Mouse (Mus musculus) midbrain, postnatal 0 days (tissue): ENCODE measurements around the gene Taco1. TPM values are rescaled to one million over a fixed set of nuclear protein-coding genes. Genes with fewer than 3 reads are reported as not detected.

Experiments
- ATAC-seq: fragments of 200-750 bp; cut with Nextera tagmentation; 2 replicates; pipeline ENCODE4 v1.8.0; 2017; ENCODE audit warnings: moderate number of reproducible peaks, mild to moderate bottlenecking, moderate TSS enrichment, moderate library complexity; ENCODE audit not compliant: low FRiP score
- DNase-seq: peaks from one replicate; pipeline ENCODE4 v3.0.0-alpha.2; 2015; ENCODE audit warnings: low spot score
- H3K27ac ChIP-seq: fragments of 300-500 bp; sonication (generic); 2 replicates; pipeline ENCODE4 v1.5.1; 2014; ENCODE audit warnings: low read depth, mild to moderate bottlenecking, low read length, mixed read lengths
- H3K27me3 ChIP-seq: fragments of 300-500 bp; sonication (generic); 2 replicates; pipeline ENCODE4 v1.6.1; 2014; ENCODE audit warnings: low read length, control low read depth, mixed read lengths; ENCODE audit not compliant: insufficient read depth
- H3K36me3 ChIP-seq: fragments of 300-500 bp; sonication (generic); 2 replicates; pipeline ENCODE4 v1.6.1; 2014; ENCODE audit warnings: low read length, control low read depth, mixed read lengths; ENCODE audit not compliant: insufficient read depth
- H3K4me1 ChIP-seq: fragments of 300-500 bp; sonication (generic); 2 replicates; pipeline ENCODE4 v1.6.1; 2014; ENCODE audit warnings: mild to moderate bottlenecking, control low read depth, antibody characterized with exemption, low read length, mixed read lengths; ENCODE audit not compliant: insufficient read depth
- H3K4me2 ChIP-seq: fragments of 300-500 bp; sonication (generic); 2 replicates; pipeline ENCODE4 v1.6.1; 2014; ENCODE audit warnings: low read depth, mild to moderate bottlenecking, low read length, mixed read lengths; ENCODE audit not compliant: poor library complexity, severe bottlenecking
- H3K4me3 ChIP-seq: fragments of 300-500 bp; sonication (generic); 2 replicates; pipeline ENCODE4 v1.5.1; 2014; ENCODE audit warnings: low read depth, mild to moderate bottlenecking, low read length, moderate library complexity
- H3K9ac ChIP-seq: fragments of 300-500 bp; sonication (generic); replicated peaks from 2 replicates; pipeline ENCODE4 v1.6.1; 2014; ENCODE audit warnings: mild to moderate bottlenecking, low read length, moderate library complexity, mixed read lengths; ENCODE audit not compliant: poor library complexity, severe bottlenecking
- H3K9me3 ChIP-seq: fragments of 300-500 bp; sonication (generic); 2 replicates; pipeline ENCODE4 v1.6.1; 2016; ENCODE audit warnings: low read length, control low read depth
- CTCF ChIP-seq: IDR thresholded peaks from 2 replicates; pipeline ENCODE4 v1.5.1; 2016; ENCODE audit warnings: antibody characterized with exemption, mild to moderate bottlenecking
- WGBS: fragments of 180-500 bp; shearing (Covaris S2); extraction: QIAGEN DNeasy Blood & Tissue Kit; methylation state at CpG from one replicate; pipeline ENCODE4 v1.1.7; 2014; 5-methylcytosine and 5-hydroxymethylcytosine counted together
- polyA plus RNA-seq: library from polyadenylated mRNA; unstranded; fragments of >200 nt; fragmentation: Nextera tagmentation; extraction: Ambion mirVana; gene quantifications from 2 replicates; pipeline ENCODE4 v1.2.1, GENCODE M21; 2015
- total RNA-seq: library from RNA; depleted of rRNA; stranded (reverse); fragments of >200 nt; gene quantifications from 2 replicates; pipeline ENCODE4 v1.2.3, GENCODE M21; 2014

The Taco1 gene
- total and polyA plus RNA-seq, 2 experiments from 2014 or later: 5.1 to 17.3 TPM

- Histone ChIP-seq H3K9ac (peak overlapping the region; percentile 85), H3K36me3 (no peaks in the 10 kb centered on the region), H3K4me3 (peak overlapping the region; percentile 99), H3K27ac (peak overlapping the region; percentile 88), H3K4me2 (peak overlapping the region; percentile 61), H3K9me3 (no peaks in the 10 kb centered on the region), H3K27me3 (no peaks in the 10 kb centered on the region), H3K4me1 (peaks cover 7% of the 10 kb centered on the region)
- DNase-seq: peak; percentile 65
- under 1% methylated on average over 44 of the region's 61 CpGs for WGBS
- TF ChIP-seq CTCF: no peak
- ATAC-seq: peak; percentile 51
These were observed 19.2 kb downstream of the Taco1 start for GRCm38 (mm10) chr11:106084911-106085561.

GRCm38 (mm10) chr11:106098223-106098622 lies 32.4 kb downstream of the Taco1 start:
- ATAC-seq: no peak
- no peak for TF ChIP-seq CTCF
- H3K4me1 ChIP-seq: no peaks in the 10 kb centered on the region
- 95% methylated on average over 1 of the region's 1 CpGs for WGBS
- no peak overlapping the region for H3K4me3 ChIP-seq
- H3K4me2 ChIP-seq: no peak overlapping the region
- H3K27me3 ChIP-seq: no peaks in the 10 kb centered on the region
- H3K9ac ChIP-seq: no peak overlapping the region
- no peak for DNase-seq
- no peaks in the 10 kb centered on the region for H3K9me3 ChIP-seq
- no peak overlapping the region for H3K27ac ChIP-seq
- H3K36me3 ChIP-seq: no peaks in the 10 kb centered on the region

- 91% methylated on average over 3 of the region's 3 CpGs for WGBS
- Histone ChIP-seq H3K4me2 (no peak overlapping the region), H3K36me3 (peaks cover 5% of the 10 kb centered on the region; the same call in 1 of the 2 replicates), H3K4me3 (no peak overlapping the region), H3K9me3 (no peaks in the 10 kb centered on the region), H3K27ac (no peak overlapping the region), H3K9ac (no peak overlapping the region), H3K4me1 (no peaks in the 10 kb centered on the region), H3K27me3 (no peaks in the 10 kb centered on the region)
- no peak for TF ChIP-seq CTCF
- no peak for DNase-seq
- ATAC-seq: no peak
These were observed 37.0 kb downstream of the Taco1 start for GRCm38 (mm10) chr11:106102866-106103265.

DNA sequence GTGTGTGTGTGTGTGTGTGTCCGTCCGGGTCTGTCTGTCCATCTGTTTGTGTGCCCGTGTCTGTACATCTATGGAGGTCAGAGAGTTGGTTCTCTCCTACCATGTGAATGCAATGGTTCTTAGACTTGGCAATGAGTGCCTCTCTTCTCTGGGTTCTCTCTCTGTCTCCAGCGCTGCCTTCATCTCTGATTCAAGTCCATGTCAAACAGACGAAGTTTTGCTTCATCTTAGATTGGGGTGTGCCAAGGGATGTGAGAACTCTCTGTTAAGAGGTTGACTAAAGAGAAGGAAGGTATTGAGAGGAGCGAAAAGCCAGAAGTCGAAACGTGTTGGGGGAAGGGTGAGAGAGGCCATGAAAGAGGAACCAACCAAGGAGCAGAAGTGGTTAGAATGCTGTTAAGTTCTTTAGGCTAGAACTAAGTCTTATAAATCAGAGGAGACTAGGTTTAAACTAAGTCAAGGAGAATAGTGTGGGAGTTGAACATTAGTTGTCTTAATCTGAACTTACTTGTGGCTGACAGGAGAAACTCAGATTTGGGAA lies 40.3 kb downstream of the Taco1 start:
- peaks cover 5% of the 10 kb centered on the region; the same call in 1 of the 2 replicates for H3K36me3 ChIP-seq
- DNase-seq: no peak
- 88% methylated on average over 8 of the region's 8 CpGs for WGBS

DNA sequence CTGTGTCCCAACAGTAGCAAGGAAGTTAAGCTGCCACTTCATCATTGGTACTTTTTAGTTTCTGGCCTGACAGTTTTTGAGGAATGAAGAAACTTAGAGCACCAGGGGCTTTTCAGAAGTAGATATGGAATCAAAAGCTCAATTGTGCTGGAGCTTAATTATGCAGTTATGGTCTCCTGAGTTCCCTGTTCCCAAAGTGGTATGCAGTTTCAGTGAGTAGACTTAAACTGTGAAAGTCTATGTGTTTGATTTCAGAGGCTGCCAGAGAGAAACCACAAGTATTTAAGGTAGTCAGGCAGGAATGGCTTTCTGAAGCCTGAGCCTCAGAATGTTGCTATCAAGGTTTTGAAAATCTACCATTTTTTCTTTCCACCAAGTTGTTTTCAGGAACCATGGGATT lies 45.8 kb downstream of the Taco1 start:
- H3K4me3 ChIP-seq: no peak overlapping the region
- H3K36me3 ChIP-seq: 0 out of 2 replicates have a peak, but pooled peaks cover 3% of the 10 kb centered on the region
- no peak overlapping the region for H3K27ac ChIP-seq
- no peaks in the 10 kb centered on the region for H3K27me3 ChIP-seq
- no peak overlapping the region for H3K9ac ChIP-seq
- ATAC-seq (no peak), DNase-seq (no peak)
- no peak overlapping the region for H3K4me2 ChIP-seq
- H3K4me1 ChIP-seq: no peaks in the 10 kb centered on the region
- no peak for TF ChIP-seq CTCF
- H3K9me3 ChIP-seq: no peaks in the 10 kb centered on the region

More for the DNA sequence above, 40.3 kb downstream of the Taco1 start:
- Histone ChIP-seq H3K9me3 (no peaks in the 10 kb centered on the region), H3K27me3 (no peaks in the 10 kb centered on the region), H3K27ac (no peak overlapping the region), H3K4me2 (no peak overlapping the region), H3K9ac (no peak overlapping the region), H3K4me3 (no peak overlapping the region), H3K4me1 (no peaks in the 10 kb centered on the region)
- no peak for ATAC-seq
- no peak for TF ChIP-seq CTCF

DNA sequence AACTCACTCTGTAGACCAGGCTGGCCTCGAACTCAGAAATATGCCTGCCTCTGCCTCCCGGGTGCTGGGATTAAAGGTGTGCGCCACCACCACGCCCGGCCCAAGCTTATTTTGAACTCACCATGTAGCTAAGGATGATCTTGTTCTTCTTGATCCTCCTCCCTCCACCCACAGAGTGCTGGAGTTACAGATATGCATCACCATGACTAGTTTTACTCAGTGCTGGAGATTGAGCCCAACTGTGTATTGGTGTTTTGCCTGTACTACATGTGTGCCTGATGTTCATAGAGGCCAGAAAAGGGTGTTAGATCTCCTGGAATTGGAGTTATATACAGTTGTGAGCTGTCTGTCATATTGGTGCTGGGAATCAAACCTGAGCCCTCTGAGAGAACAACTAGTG lies 56.4 kb downstream of the Taco1 start:
- H3K36me3 ChIP-seq: peaks cover 23% of the 10 kb centered on the region
- no peak for TF ChIP-seq CTCF
- no peak overlapping the region for H3K27ac ChIP-seq
- H3K9ac ChIP-seq: no peak overlapping the region
- DNase-seq: no peak
- H3K9me3 ChIP-seq: no peaks in the 10 kb centered on the region
- no peaks in the 10 kb centered on the region for H3K4me1 ChIP-seq
- 91% methylated on average over 5 of the region's 5 CpGs for WGBS
- no peak overlapping the region for H3K4me2 ChIP-seq
- no peak for ATAC-seq
- no peaks in the 10 kb centered on the region for H3K27me3 ChIP-seq
- no peak overlapping the region for H3K4me3 ChIP-seq
